Mouse (Mus musculus) T-helper 1 cell (primary cell): Measurements from ENCODE around the gene Ephx1.
"Not testable (repeated sequence)": the region's sequence is repeated elsewhere in the genome, so short reads cannot be mapped to it uniquely, and the experiment has no call there.

Source experiments
- in situ Hi-C: fragments of 300-600 bp; cut with MboI, MseI; formaldehyde crosslinking; loops from one replicate; pipeline ENCODE4 v1.15.1; 2025; ENCODE audit warnings: high pct_unique_total_duplicates

Gene Ephx1

DNA sequence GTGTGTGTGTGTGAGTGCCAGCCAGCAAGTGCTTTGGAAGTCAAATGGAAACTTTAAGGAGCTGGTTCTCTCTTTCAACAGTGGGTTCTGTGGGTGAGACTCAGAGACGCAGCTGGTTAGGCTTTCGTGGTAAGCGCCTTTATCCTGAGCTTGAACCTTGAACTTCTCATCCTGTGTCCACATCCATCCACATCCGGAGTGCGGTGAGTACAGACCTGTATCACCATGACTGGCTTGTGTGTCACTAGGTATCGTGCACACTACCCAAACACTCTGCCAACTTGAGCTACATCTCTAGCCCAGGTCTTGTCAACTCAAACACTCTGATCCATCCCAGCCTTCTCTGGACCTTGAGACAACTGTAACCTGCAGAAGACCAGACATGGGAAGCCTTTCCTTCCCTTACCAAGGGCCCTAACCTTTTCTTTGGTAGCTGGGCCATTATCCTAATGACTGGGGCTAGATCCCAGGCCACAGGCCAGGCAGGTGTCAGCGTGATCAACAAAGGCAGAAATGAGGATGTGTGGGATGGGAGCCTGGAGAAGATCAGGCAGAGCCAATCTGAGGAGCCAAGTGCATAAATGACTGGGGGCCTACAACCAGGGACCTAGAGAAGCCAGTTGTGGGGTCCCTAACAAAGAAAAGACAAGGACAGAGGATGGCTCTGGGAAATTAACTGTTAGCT lies 79.8 kb downstream of the Ephx1 start:
- in situ Hi-C loops, result loop anchor here (5.0 kb wide), 1 partner anchor 39 kb away; the partner anchor contains the start of gene Pycr2

DNA sequence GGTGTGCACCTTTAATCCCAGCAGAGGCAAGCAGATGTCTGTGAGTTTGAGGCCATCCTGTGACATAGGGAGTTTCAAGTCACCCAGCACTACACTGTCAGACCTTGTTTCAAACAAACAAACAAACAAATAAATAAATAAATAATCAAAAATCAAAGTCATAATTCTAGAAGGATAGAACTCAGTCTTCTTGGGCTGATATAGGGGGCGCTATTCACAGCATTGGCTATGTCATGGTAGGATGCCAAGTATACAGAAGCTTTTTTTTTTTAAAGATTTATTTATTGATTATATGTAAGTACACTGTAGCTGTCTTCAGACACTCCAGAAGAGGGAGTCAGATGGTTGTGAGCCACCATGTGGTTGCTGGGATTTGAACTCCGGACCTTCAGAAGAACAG lies 81.9 kb downstream of the Ephx1 start:
- in situ Hi-C loops, result not testable (repeated sequence)

DNA sequence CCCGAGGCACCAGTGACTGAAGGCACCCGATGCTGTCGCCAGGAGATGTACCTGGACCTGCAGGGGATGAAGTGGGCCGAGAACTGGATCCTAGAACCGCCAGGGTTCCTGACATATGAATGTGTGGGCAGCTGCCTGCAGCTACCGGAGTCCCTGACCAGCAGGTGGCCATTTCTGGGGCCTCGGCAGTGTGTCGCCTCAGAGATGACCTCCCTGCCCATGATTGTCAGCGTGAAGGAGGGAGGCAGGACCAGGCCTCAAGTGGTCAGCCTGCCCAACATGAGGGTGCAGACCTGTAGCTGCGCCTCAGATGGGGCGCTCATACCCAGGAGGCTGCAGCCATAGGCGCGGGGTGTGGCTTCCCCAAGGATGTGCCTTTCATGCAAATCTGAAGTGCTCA lies 83.1 kb downstream of the Ephx1 start:
- in situ Hi-C loops, result not testable (repeated sequence)

DNA sequence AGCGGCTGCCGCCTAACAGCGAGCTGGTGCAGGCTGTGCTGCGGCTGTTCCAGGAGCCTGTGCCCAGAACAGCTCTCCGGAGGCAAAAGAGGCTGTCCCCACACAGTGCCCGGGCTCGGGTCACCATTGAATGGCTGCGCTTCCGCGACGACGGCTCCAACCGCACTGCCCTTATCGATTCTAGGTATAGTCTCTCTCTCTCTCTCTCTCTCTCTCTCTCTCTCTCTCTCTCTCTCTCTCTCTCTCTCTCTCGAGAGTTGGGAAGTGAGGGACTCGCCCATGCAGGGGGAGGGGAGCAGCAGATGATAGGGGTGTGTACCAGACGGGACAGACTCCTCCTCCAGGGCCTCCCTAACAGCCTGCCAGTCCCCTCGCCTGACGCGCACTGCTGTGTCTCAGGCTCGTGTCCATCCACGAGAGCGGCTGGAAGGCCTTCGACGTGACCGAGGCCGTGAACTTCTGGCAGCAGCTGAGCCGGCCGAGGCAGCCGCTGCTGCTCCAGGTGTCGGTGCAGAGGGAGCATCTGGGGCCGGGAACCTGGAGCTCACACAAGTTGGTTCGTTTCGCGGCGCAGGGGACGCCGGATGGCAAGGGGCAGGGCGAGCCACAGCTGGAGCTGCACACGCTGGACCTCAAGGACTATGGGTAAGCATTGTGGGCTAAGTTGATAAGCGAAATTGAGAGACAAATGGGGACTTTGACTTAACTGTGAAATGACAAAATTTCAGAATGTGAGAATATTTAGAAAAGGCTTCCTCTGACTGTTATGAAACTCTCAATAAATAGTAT lies 83.9 kb downstream of the Ephx1 start:
- in situ Hi-C loops, result not testable (repeated sequence)

DNA sequence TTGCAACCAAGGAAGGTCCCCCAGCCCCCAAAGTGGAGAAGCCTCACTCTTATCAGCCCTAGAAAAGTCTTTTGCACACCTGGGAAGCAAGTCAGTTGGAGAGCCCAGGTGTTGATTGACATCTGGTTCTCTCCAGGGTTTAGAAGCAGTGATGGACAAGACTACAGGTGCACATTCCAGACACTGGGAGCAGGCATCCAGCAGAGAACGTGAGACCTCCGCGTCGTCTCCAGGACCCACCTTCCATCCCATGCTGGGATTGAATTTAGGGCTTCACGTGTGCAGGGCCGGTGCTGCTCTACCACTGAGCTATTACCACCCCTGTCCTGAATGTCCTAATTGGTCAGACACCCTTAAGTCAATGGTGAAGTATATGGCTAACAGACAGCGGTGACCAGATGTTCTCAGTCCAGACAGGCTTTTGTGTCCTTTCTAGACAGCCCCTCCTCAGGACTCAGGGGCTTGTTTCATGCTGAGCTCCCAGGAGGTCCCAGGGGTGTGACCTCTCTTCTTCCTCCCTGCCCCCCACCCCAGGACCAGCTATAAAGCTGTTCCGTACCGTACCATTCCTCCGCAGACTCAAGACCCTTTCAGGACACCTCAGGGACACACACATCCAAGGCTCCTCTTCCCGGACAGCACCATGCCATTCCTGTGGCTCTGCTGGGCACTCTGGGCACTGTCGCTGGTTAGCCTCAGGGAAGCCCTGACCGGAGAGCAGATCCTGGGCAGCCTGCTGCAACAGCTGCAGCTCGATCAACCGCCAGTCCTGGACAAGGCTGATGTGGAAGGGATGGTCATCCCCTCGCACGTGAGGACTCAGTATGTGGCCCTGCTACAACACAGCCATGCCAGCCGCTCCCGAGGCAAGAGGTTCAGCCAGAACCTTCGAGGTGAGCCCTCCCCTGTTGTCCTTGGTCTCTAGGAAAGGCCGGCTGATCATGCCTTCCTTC lies 86.0 kb downstream of the Ephx1 start, which contains the start of gene Lefty1:
Gene Lefty1 (plus strand): TSS at position 556 of the 953 bp plus-strand sequence.
- in situ Hi-C loops, result no loop called here

DNA sequence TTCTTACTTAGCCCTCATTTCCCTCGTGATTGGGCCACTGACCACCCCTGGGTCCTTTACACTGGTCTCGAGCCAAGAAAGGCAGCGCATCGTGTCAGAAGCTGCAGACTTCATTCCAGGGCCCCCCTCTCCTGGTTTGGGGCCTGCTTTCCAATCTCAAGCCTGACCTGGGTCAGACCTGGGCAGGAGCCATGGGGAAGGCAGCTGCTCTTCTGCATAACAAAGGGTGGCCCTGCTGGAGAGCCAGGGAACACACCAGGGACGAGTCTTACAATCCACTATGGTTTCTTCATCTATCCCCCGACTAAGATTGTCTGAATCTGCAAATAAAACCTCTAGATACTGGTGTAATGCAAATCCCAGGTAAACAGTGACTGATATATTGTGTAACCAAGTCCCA lies 87.0 kb downstream of the Ephx1 start:
- in situ Hi-C loops, result no loop called here

DNA sequence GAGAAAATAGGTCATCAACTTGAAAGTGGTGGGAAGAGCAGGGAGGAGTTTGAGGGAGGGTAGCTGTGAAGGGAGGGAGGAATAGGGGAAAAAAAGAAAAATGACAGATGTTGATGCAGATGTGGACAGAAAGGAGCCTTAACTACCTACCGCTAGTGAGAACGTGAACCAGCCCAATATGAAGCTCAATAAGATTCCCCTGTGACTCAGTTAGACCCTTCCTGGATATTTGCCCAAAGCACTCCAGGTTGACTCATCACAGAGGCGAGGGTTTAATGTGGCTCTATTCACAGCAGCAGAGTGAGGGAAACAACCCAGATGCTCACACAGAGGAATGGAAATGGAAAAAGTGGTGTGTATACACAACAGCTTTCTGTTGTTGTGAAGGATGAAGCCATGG lies 89.6 kb downstream of the Ephx1 start:
- in situ Hi-C loops, result no loop called here

DNA sequence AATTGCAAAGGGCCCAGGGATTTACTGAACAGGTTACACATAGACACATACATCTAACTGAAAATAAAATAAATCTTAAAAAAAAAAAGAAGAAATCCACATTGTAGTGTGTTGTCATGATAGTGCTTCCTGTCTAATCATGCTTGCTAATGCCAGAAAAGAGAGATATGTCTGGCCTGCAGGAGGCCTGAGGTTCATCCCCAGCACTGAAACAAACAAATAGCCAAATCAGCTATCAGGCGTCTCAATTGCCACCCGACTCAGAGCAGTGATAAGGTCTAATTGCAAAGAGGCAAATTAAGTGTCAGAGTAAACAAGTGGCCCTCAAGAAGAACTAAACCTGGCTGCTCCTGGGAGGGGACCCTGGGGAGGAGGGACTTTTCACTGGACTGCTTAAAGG lies 91.1 kb downstream of the Ephx1 start:
- in situ Hi-C loops, result no loop called here

DNA sequence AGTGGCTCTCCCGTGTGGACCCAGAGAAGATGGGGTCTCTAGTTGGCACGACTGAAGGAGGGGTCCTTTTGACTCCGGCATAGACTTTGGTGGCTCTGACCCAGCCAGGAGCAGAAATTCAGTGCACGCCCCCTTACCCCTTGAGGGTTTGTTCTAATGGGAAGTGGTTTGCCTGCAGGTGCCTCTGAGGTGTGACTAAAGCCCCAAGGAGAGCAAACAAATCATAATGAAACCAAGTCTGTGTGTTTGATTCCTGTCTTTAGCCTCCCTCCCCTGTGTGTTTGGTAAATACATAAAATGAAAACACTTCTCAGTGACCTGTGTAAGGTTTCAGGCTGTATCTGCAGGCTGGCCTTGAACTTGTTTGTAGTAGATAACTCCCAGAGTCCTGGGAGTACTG lies 94.4 kb downstream of the Ephx1 start:
- in situ Hi-C loops, result no loop called here
